Mouse (Mus musculus) C2C12 (cell line): ENCODE data around the gene Pcnp.

Experiments used
- CEBPB ChIP-seq: IDR thresholded peaks from one replicate; pipeline ENCODE4 v1.6.1; 2011; ENCODE audit warnings: low read depth, mild to moderate bottlenecking, control low read depth, moderate library complexity
- CTCF ChIP-seq: IDR thresholded peaks from one replicate; pipeline ENCODE4 v1.5.1; 2011; ENCODE audit not compliant: control insufficient read depth, insufficient read depth, insufficient read length
- FOSL1 ChIP-seq: IDR thresholded peaks from one replicate; pipeline ENCODE4 v1.8.0; 2011; ENCODE audit warnings: mild to moderate bottlenecking, low read length; ENCODE audit not compliant: poor library complexity, insufficient read depth, severe bottlenecking
- MAX ChIP-seq: IDR thresholded peaks from one replicate; pipeline ENCODE4 v1.6.1; 2011; ENCODE audit warnings: mild to moderate bottlenecking, control low read depth
- MYOD1 ChIP-seq: IDR thresholded peaks from one replicate; pipeline ENCODE4 v1.6.1; 2011; ENCODE audit warnings: low read depth; ENCODE audit not compliant: control insufficient read depth, insufficient read length
- MYOG ChIP-seq: IDR thresholded peaks from one replicate; pipeline ENCODE4 v1.6.1; 2011; ENCODE audit not compliant: control insufficient read depth, insufficient read length; ENCODE audit errors: extremely low read depth
- USF1 ChIP-seq: IDR thresholded peaks from one replicate; pipeline ENCODE4 v1.6.1; 2011; ENCODE audit warnings: low read depth, mild to moderate bottlenecking, control low read depth, moderate library complexity

DNA sequence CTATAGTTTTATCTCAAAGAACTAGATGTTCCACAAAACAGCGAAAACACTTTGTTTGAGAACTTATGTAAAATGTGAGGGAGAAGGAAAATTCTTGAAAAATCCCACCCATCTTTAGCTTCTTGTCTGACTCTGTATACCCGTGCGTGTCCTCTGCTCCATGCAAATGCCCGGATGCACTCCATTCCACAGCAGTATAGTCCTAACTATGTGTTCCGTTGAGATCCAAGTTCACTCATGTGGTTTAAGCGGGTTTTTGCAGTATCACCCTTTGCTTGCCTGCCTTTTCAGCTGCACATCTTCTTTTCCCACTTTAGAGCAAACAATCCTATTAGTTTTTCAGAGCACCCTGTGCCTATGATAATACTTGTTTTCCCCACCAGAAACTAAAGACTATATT, 7.0 kb upstream of the Pcnp start:
- TF ChIP-seq CTCF = no peak
- TF ChIP-seq CEBPB = no peak
- no peak for TF ChIP-seq MYOD1
- no peak for TF ChIP-seq MYOG
- no peak for TF ChIP-seq USF1
- no peak for TF ChIP-seq MAX
- TF ChIP-seq FOSL1 = no peak
